Mouse (Mus musculus) hindbrain, postnatal 0 days (tissue): ENCODE measurements at regions not wholly inside any gene's neighbourhood (a gene's known extent, or its start where the extent isn't known, plus 50 kb on each side); places are given as distances from the start of the nearest gene placed in this dataset.
"Not testable (repeated sequence)": the region's sequence is repeated elsewhere in the genome, so short reads cannot be mapped to it uniquely, and the experiment has no call there.

ENCODE experiments used
- ATAC-seq: fragments of 200-750 bp; cut with Nextera tagmentation; 2 replicates; pipeline ENCODE4 v1.8.0; 2017; ENCODE audit warnings: mild to moderate bottlenecking, moderate TSS enrichment, moderate library complexity
- DNase-seq: peaks from one replicate; pipeline ENCODE4 v3.0.0-alpha.2; 2015; ENCODE audit warnings: low spot score
- H3K27ac ChIP-seq: fragments of 300-500 bp; sonication (generic); 2 replicates; pipeline ENCODE4 v1.5.1; 2014; ENCODE audit warnings: mild to moderate bottlenecking
- H3K27me3 ChIP-seq: fragments of 300-500 bp; sonication (generic); 2 replicates; pipeline ENCODE4 v1.6.1; 2014; ENCODE audit warnings: low read length, mixed read lengths; ENCODE audit not compliant: insufficient read depth
- H3K36me3 ChIP-seq: fragments of 300-500 bp; sonication (generic); 2 replicates; pipeline ENCODE4 v1.6.1; 2014; ENCODE audit warnings: low read length, mixed read lengths; ENCODE audit not compliant: insufficient read depth
- H3K4me1 ChIP-seq: fragments of 300-500 bp; sonication (generic); 2 replicates; pipeline ENCODE4 v1.6.1; 2014; ENCODE audit warnings: antibody characterized with exemption, low read length, mixed read lengths; ENCODE audit not compliant: insufficient read depth
- H3K4me2 ChIP-seq: fragments of 300-500 bp; sonication (generic); 2 replicates; pipeline ENCODE4 v1.6.1; 2014; ENCODE audit warnings: low read depth, mild to moderate bottlenecking, low read length, moderate library complexity, mixed read lengths
- H3K4me3 ChIP-seq: fragments of 300-500 bp; sonication (generic); 2 replicates; pipeline ENCODE4 v1.5.1; 2014; ENCODE audit warnings: low read length
- H3K9ac ChIP-seq: fragments of 300-500 bp; sonication (generic); replicated peaks from 2 replicates; pipeline ENCODE4 v1.6.1; 2014; ENCODE audit warnings: mild to moderate bottlenecking, low read length, moderate library complexity, mixed read lengths
- H3K9me3 ChIP-seq: fragments of 300-500 bp; sonication (generic); 2 replicates; pipeline ENCODE4 v1.6.1; 2016; ENCODE audit warnings: low read length, mixed read lengths
- CTCF ChIP-seq: IDR thresholded peaks from 2 replicates; pipeline ENCODE4 v1.5.1; 2016; ENCODE audit warnings: antibody characterized with exemption, control low read depth, low read depth
- WGBS: fragments of 180-500 bp; shearing (Covaris S2); extraction: QIAGEN DNeasy Blood & Tissue Kit; methylation state at CpG from one replicate; pipeline ENCODE4 v1.1.7; 2014; 5-methylcytosine and 5-hydroxymethylcytosine counted together

DNA sequence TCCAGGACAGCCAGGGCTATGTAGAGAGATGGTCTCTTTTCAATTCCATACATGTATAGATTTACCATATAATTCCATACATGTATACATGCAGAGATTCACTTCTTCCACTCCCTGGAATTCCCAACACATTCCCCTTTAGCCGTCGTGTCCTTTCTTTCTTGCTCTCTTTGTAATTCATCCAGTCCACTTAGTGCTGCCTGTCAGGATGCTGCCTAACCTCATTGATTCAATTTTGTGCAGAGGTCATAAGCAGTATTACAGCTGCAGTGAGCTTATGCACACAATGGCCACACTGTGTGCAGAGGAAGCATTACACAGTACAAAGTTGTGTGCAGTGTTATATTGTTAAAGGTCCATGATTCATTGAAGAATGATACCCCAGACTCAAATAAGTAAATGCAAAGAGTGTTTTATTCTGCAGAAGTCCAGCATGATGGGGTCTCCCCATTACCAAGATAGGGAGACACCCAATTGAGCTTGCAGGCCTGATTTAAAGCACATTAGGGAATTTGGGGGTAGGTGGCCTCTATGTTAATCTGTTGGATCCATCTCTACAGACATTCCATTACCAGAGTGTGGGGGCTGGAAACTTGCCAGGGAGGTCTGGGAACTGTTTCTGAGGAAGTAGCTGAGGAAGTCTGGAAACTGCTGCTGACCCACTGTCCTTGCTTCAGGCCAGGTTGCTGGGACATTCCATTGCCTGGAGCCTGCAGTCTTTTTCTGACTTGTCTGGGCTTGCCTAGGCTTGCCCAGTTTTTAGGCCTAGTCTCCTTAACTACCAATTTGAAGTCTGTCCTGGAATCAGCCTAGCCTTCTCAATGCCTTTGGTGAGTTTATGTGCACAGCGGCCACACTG is 72.8 kb downstream of the Fam161a start:
- no peak for TF ChIP-seq CTCF
- Histone ChIP-seq H3K36me3 (no peaks in the 10 kb centered on the region), H3K4me3 (no peak overlapping the region), H3K4me1 (no peaks in the 10 kb centered on the region), H3K27ac (no peak overlapping the region), H3K9me3 (no peaks in the 10 kb centered on the region), H3K9ac (no peak overlapping the region), H3K27me3 (no peaks in the 10 kb centered on the region), H3K4me2 (no peak overlapping the region)
- WGBS = 59% methylated on average over 3 of the region's 3 CpGs
- DNase-seq = no peak
- ATAC-seq = no peak

DNA sequence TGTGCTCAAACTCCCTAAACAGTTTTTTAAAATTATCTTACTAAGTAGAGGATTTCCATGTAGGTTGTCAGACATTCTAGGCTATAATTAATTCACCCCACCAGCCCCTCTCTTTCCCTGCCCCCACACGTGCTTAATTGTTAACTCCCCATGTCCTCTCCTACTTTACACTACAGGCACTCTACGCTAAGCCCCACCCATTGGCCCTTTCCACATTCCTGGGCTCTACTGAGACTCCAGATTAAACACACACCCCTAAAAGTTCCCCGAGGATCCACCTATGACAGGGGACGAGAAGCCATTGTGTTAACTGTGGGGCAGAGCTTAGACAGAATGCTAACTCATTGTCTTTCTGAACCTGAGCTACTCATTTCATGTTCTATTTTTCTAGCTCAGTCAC is 74.3 kb downstream of the Fam161a start:
- H3K9ac ChIP-seq = no peak overlapping the region
- no peaks in the 10 kb centered on the region for H3K36me3 ChIP-seq
- no peaks in the 10 kb centered on the region for H3K4me1 ChIP-seq
- H3K9me3 ChIP-seq = no peaks in the 10 kb centered on the region
- ATAC-seq (no peak), DNase-seq (no peak)
- no peak for TF ChIP-seq CTCF
- no peak overlapping the region for H3K4me2 ChIP-seq
- H3K27me3 ChIP-seq = no peaks in the 10 kb centered on the region
- 59% methylated on average over 4 of the region's 4 CpGs for WGBS
- no peak overlapping the region for H3K4me3 ChIP-seq
- no peak overlapping the region for H3K27ac ChIP-seq

GRCm38 (mm10) chr11:23083811-23084210 is 76.5 kb downstream of the Fam161a start:
- not testable (repeated sequence) for H3K36me3 ChIP-seq, ATAC-seq, H3K9ac ChIP-seq, DNase-seq, H3K4me3 ChIP-seq, H3K27me3 ChIP-seq, H3K4me2 ChIP-seq, H3K9me3 ChIP-seq, H3K27ac ChIP-seq, H3K4me1 ChIP-seq
- 90% methylated on average over 2 of the region's 2 CpGs for WGBS

DNA sequence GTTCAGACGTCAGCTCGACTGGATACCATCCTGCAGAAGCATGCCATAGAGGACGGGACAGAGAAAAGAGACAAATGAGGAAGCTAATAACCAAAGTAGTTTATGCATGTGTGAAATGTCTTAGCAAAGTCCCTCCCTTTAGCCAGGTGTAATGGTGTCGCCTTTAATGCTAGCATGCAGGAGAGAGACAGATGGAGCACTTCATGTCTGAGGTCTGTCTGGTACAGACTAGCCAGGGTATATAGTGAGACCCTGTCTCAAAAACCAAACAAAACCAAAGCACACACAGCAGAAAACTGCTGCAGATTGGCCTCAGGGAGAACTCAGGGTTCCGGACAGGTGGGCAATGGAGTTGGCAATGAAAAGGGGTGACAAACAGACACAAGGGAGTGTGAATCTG is 88.0 kb downstream of the Fam161a start:
- Histone ChIP-seq H3K4me3 (no peak overlapping the region), H3K36me3 (no peaks in the 10 kb centered on the region), H3K9ac (no peak overlapping the region), H3K4me1 (no peaks in the 10 kb centered on the region), H3K27ac (no peak overlapping the region), H3K4me2 (no peak overlapping the region), H3K9me3 (no peaks in the 10 kb centered on the region; the same call in 1 of the 2 replicates), H3K27me3 (no peaks in the 10 kb centered on the region)
- DNase-seq (no peak), ATAC-seq (no peak)
- WGBS = 85% methylated on average over 5 of the region's 5 CpGs
- TF ChIP-seq CTCF = no peak

DNA sequence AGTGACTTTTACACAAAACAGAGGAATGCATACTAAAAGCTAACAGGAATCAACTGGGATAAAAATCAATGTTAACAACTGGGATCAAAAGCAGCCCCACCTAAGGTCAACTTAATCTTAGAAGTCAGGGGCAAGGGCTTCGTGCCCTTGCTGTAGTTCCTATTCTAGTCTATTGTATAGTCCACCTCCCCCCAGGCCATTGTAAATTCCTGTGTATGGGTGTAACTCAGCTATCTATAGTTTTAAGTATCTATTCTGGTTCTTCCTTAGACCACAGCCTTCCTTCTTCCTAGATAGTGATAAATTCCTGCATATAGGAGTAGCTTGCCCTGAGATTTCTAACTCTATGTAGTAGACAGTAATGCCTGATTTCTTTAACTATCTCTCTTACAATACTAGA is 88.4 kb downstream of the Fam161a start:
- not testable (repeated sequence) for H3K4me3 ChIP-seq, H3K9me3 ChIP-seq, ATAC-seq, H3K36me3 ChIP-seq, H3K27me3 ChIP-seq, H3K4me2 ChIP-seq, H3K9ac ChIP-seq, H3K4me1 ChIP-seq, H3K27ac ChIP-seq, DNase-seq
- 43% methylated on average over 1 of the region's 1 CpGs for WGBS

GRCm38 (mm10) chr11:23096451-23097222 is 89.3 kb downstream of the Fam161a start:
- no peak overlapping the region for H3K4me2 ChIP-seq
- H3K27me3 ChIP-seq = no peaks in the 10 kb centered on the region
- no peak overlapping the region for H3K9ac ChIP-seq
- DNase-seq = no peak
- no peak overlapping the region for H3K4me3 ChIP-seq
- ATAC-seq = no peak
- no peak for TF ChIP-seq CTCF
- H3K27ac ChIP-seq = no peak overlapping the region
- no peaks in the 10 kb centered on the region for H3K36me3 ChIP-seq
- no peaks in the 10 kb centered on the region for H3K4me1 ChIP-seq
- H3K9me3 ChIP-seq = no peaks in the 10 kb centered on the region; the same call in 1 of the 2 replicates
- 56% methylated on average over 2 of the region's 2 CpGs for WGBS

GRCm38 (mm10) chr11:23097223-23097490 is 89.8 kb downstream of the Fam161a start:
- DNase-seq (no peak), ATAC-seq (no peak)
- Histone ChIP-seq H3K27ac (no peak overlapping the region), H3K27me3 (no peaks in the 10 kb centered on the region), H3K36me3 (no peaks in the 10 kb centered on the region), H3K4me2 (no peak overlapping the region), H3K9me3 (no peaks in the 10 kb centered on the region; the same call in 1 of the 2 replicates), H3K9ac (no peak overlapping the region), H3K4me1 (no peaks in the 10 kb centered on the region), H3K4me3 (no peak overlapping the region)
- WGBS = 81% methylated on average over 2 of the region's 2 CpGs
- no peak for TF ChIP-seq CTCF
